Mouse (Mus musculus) liver, embryonic 11.5 days (tissue): ENCODE data around the gene Arid1b. TPM values are rescaled to one million over a fixed set of nuclear protein-coding genes. Genes with fewer than 3 reads are reported as not detected.

Source experiments
- ATAC-seq: fragments of 200-750 bp; cut with Nextera tagmentation; replicated peaks from 2 replicates; pipeline ENCODE4 v1.8.0; 2017; ENCODE audit warnings: moderate number of reproducible peaks, mild to moderate bottlenecking, moderate TSS enrichment, moderate library complexity; ENCODE audit not compliant: low FRiP score
- DNase-seq: peaks from one replicate; pipeline ENCODE4 v3.0.0-alpha.2; 2017; ENCODE audit warnings: low spot score
- H3K27ac ChIP-seq: fragments of 300-500 bp; sonication (generic); 2 replicates; pipeline ENCODE4 v1.5.1; 2014; ENCODE audit warnings: mild to moderate bottlenecking, low read depth, low read length, control low read depth
- H3K27me3 ChIP-seq: fragments of 300-500 bp; sonication (generic); replicated peaks from 2 replicates; pipeline ENCODE4 v1.6.1; 2014; ENCODE audit warnings: low read length, mixed read lengths; ENCODE audit not compliant: control insufficient read depth, insufficient read depth
- H3K36me3 ChIP-seq: fragments of 300-500 bp; sonication (generic); 2 replicates; pipeline ENCODE4 v1.6.1; 2014; ENCODE audit warnings: mild to moderate bottlenecking, low read length, moderate library complexity, mixed read lengths; ENCODE audit not compliant: control insufficient read depth, insufficient read depth
- H3K4me1 ChIP-seq: fragments of 300-500 bp; sonication (generic); replicated peaks from 2 replicates; pipeline ENCODE4 v1.6.1; 2014; ENCODE audit warnings: low read length, mixed read lengths; ENCODE audit not compliant: control insufficient read depth, insufficient read depth
- H3K4me2 ChIP-seq: fragments of 300-500 bp; sonication (generic); 2 replicates; pipeline ENCODE4 v1.6.1; 2014; ENCODE audit warnings: mild to moderate bottlenecking, control low read depth, moderate library complexity
- H3K4me3 ChIP-seq: fragments of 300-500 bp; sonication (generic); 2 replicates; pipeline ENCODE4 v1.5.1; 2014; ENCODE audit warnings: low read depth, low read length, control low read depth
- H3K9ac ChIP-seq: fragments of 300-500 bp; sonication (generic); 2 replicates; pipeline ENCODE4 v1.6.1; 2014; ENCODE audit warnings: low read depth, low read length, control low read depth
- H3K9me3 ChIP-seq: fragments of 300-500 bp; sonication (generic); 2 replicates; pipeline ENCODE4 v1.6.1; 2016; ENCODE audit warnings: low read length, inconsistent platforms, mixed read lengths; ENCODE audit not compliant: control insufficient read depth
- WGBS: fragments of 180-500 bp; shearing (Covaris S2); extraction: QIAGEN DNeasy Blood & Tissue Kit; methylation state at CpG from one replicate; pipeline ENCODE4 v1.1.7; 2014; 5-methylcytosine and 5-hydroxymethylcytosine counted together
- polyA plus RNA-seq: library from polyadenylated mRNA; unstranded; fragments of >200 nt; fragmentation: Nextera tagmentation; extraction: Ambion mirVana; gene quantifications from 2 replicates; pipeline ENCODE4 v1.2.1, GENCODE M21; 2014

Arid1b gene
- polyA plus RNA-seq, 1 experiment from 2014 or later: 9.1 TPM

DNA sequence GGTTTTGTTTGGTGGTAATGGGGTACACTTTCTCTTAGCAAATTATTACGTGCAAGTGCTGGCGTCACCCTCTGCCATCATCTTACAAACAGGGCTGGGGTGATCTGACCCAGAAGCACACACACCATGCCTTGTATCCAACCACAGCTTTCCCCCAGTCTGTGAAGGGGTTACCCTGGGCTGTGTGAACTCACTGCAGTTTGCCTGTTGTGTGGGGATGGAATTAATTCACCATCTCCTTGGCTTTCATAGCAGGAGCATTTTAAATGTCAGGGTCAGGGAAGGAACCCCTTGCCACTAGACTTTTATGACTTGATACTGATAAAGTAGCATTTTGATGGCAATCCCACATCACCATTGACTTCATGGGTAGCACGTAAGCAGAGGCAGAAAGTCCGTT is 102.9 kb downstream of the Arid1b start:
- Histone ChIP-seq H3K27me3 (no peaks in the 10 kb centered on the region), H3K27ac (no peak overlapping the region), H3K9ac (no peak overlapping the region), H3K9me3 (no peaks in the 10 kb centered on the region), H3K4me3 (no peak overlapping the region), H3K4me2 (no peak overlapping the region), H3K4me1 (peaks cover 48% of the 10 kb centered on the region), H3K36me3 (no peaks in the 10 kb centered on the region)
- no peak for DNase-seq
- 88% methylated on average over 4 of the region's 4 CpGs for WGBS
- ATAC-seq: no peak

DNA sequence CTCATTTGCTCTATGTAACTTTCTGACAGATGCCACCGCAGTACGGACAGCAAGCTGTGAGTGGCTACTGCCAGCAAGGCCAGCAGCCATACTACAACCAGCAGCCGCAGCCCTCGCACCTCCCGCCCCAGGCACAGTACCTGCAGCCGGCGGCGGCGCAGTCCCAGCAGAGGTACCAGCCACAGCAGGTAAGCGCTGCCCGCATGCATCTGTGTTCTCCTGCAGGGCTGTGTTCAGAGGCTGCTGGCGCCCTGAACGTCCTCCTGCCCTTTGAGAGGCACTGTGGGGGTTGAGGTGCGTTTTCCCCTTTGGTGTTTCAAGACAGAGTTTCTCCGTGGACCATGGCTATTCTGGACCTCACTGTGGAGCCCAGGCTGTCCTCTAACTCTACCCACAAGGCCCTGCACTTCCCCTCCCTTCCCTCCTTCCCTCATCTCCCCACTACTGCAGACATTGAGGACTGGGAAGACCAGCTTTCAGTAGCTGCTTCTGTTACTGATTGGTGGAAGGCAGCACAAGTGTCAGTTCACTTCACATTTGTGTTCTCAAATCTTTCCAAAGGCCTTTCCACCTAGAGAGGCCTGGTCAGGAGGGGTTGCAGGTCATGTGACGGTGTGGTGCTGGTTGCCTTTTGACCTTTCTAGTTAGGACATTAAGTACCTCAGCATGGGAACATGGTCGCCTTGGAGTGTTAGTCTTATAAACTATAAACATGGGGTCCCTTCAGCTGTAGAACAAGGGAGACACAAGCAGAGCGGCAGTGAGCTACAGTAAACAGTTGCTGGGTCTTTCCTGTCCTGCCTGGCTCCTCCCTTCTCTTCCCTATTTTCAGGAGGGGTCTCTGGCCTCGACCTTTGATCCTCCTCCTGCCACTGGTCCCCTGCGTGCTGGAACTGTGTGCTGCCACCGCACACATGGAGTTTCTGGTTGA is 103.7 kb downstream of the Arid1b start:
- no peak overlapping the region; the same call in 1 of the 2 replicates for H3K9ac ChIP-seq
- H3K27me3 ChIP-seq: no peaks in the 10 kb centered on the region
- peak overlapping the region; percentile 69 for H3K4me2 ChIP-seq

DNA sequence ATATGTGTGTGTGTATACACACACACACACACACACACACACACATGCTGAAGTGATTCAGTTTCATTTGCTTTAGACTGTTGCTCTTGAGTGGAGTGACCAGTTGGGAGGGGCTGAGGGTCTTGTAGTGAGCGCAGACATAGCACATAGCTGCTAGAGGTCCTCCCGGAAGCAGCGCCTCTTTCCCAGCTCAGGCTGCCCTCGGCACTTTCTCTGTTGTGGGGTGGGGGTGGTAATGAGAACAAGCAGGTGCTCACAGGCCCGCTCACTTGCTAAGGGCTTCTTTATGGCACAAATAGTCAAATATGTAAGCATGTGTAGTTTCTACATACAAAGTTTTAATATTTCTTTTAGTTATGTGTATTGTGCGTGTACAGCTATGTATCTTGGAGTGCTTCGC is 104.6 kb downstream of the Arid1b start:
- 36% methylated on average over 7 of the region's 7 CpGs for WGBS
- ATAC-seq (peak; percentile 57), DNase-seq (no peak)
- no peaks in the 10 kb centered on the region for H3K27me3 ChIP-seq
- H3K36me3 ChIP-seq: no peaks in the 10 kb centered on the region
- H3K9me3 ChIP-seq: no peaks in the 10 kb centered on the region
- peak overlapping the region; percentile 88 for H3K27ac ChIP-seq
- 0 out of 2 replicates have a peak overlapping the region, but pooled peaks have one; percentile 14 for H3K4me3 ChIP-seq
- H3K4me1 ChIP-seq: peaks cover 41% of the 10 kb centered on the region
- H3K4me2 ChIP-seq: peak overlapping the region; percentile 69
- H3K9ac ChIP-seq: peak overlapping the region; percentile 55

More for the DNA sequence above, 103.7 kb downstream of the Arid1b start:
- Histone ChIP-seq H3K27ac (peak overlapping the region; percentile 88), H3K4me3 (no peak overlapping the region), H3K36me3 (no peaks in the 10 kb centered on the region), H3K9me3 (no peaks in the 10 kb centered on the region), H3K4me1 (peaks cover 42% of the 10 kb centered on the region)
- 58% methylated on average over 21 of the region's 21 CpGs for WGBS
- ATAC-seq (no peak), DNase-seq (peak; percentile 31)

DNA sequence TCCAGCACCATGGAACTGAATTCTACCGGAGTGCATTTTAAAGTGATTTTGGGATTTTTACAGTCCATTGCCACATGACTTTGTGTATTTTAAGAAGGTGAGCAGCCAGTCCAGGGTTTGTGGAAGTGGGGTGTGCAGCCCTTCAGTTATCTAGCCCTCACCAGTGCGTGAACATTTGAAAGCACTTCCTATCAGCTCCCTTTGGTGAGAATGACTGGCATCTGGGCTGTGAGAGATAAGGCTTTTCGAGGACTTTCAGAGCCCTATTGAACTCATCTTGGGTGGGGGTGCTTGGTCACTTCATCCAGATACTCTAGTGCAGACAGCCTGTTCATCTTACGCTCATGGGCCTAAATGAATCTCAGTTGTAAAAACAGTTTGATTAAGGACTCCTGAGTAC is 105.1 kb downstream of the Arid1b start:
- H3K36me3 ChIP-seq: no peaks in the 10 kb centered on the region
- peak overlapping the region; percentile 88 for H3K27ac ChIP-seq
- peak overlapping the region; percentile 55 for H3K9ac ChIP-seq
- DNase-seq: peak; percentile 57
- H3K4me2 ChIP-seq: peak overlapping the region; percentile 69
- peak; percentile 97 for ATAC-seq
- no peaks in the 10 kb centered on the region for H3K27me3 ChIP-seq
- 0 out of 2 replicates have a peak overlapping the region, but pooled peaks have one; percentile 14 for H3K4me3 ChIP-seq
- peaks cover 44% of the 10 kb centered on the region for H3K4me1 ChIP-seq
- 21% methylated on average over 4 of the region's 4 CpGs for WGBS
- no peaks in the 10 kb centered on the region for H3K9me3 ChIP-seq

DNA sequence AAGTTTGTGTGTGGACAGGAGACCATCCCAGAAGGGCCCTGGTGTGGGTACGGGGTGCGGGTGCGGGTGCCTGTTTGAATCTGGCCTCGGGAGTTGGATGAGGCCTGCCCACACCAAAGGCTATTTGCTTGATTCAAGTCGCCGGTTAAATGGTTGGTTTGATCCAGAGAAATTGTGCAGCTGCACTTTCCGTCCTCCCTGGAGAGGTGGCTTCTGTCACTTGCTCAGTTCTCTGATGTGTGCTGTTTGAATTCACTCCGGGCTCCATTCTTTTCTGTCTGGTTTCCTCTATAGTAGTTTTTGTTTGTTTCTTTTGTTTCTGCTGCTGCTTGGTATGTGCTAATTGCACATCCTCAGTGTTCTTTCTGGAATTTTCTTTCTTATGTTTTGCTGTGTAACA is 107.0 kb downstream of the Arid1b start:
- ATAC-seq: no peak
- WGBS: 91% methylated on average over 8 of the region's 8 CpGs
- no peak overlapping the region for H3K27ac ChIP-seq
- no peaks in the 10 kb centered on the region for H3K27me3 ChIP-seq
- H3K4me3 ChIP-seq: no peak overlapping the region
- H3K9me3 ChIP-seq: no peaks in the 10 kb centered on the region
- H3K4me1 ChIP-seq: peaks cover 45% of the 10 kb centered on the region
- H3K36me3 ChIP-seq: no peaks in the 10 kb centered on the region
- no peak for DNase-seq
- no peak overlapping the region for H3K4me2 ChIP-seq
- H3K9ac ChIP-seq: no peak overlapping the region

DNA sequence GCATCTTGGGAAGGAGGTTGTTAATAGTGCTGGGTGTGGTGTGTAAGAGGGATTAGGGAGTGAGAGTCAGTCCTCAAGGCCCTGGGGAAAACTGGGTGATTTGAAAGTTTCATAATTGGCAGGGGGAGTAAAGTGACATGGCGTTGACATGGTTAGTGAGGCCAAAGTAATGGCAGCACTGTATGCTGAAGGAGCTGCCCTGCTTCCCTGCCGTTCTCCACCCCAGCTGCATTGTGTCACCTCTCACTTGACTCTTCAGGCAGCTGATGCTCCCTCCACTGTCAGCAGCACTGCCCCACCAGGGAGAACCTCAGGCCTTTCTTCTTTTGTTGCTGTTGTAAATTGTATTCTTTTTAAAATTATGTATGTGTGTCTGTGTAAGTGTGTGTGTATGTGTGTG is 107.8 kb downstream of the Arid1b start:
- Histone ChIP-seq H3K27ac (no peak overlapping the region), H3K4me2 (no peak overlapping the region), H3K27me3 (no peaks in the 10 kb centered on the region), H3K4me1 (peaks cover 50% of the 10 kb centered on the region), H3K9me3 (no peaks in the 10 kb centered on the region), H3K36me3 (no peaks in the 10 kb centered on the region), H3K4me3 (no peak overlapping the region), H3K9ac (no peak overlapping the region)
- WGBS: 73% methylated on average over 2 of the region's 2 CpGs
- ATAC-seq (no peak), DNase-seq (no peak)

DNA sequence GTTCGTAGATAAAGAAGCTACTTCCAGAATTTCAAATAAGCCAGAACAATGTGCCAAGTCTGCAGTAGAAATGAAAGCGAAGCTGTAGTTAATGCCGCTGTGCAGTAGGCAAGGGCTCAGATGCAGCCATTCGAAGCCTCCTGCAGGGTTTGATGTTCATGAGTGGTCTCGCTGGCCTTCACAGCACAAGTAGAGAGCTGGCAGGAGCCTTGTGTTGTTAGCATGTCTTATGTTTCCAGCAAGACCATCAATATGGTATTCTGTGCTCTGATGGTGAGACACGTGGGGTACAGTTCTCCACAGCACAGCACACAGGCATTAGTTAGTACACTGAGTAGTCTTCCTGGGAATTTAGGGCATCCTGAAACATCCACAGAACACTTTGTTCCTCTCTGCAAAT is 111.6 kb downstream of the Arid1b start:
- DNase-seq: no peak
- H3K9ac ChIP-seq: no peak overlapping the region
- H3K27me3 ChIP-seq: no peaks in the 10 kb centered on the region
- H3K4me2 ChIP-seq: no peak overlapping the region
- no peaks in the 10 kb centered on the region for H3K9me3 ChIP-seq
- H3K4me3 ChIP-seq: no peak overlapping the region
- no peak overlapping the region for H3K27ac ChIP-seq
- no peak for ATAC-seq
- H3K36me3 ChIP-seq: no peaks in the 10 kb centered on the region
- H3K4me1 ChIP-seq: peaks cover 47% of the 10 kb centered on the region
- 88% methylated on average over 6 of the region's 6 CpGs for WGBS

DNA sequence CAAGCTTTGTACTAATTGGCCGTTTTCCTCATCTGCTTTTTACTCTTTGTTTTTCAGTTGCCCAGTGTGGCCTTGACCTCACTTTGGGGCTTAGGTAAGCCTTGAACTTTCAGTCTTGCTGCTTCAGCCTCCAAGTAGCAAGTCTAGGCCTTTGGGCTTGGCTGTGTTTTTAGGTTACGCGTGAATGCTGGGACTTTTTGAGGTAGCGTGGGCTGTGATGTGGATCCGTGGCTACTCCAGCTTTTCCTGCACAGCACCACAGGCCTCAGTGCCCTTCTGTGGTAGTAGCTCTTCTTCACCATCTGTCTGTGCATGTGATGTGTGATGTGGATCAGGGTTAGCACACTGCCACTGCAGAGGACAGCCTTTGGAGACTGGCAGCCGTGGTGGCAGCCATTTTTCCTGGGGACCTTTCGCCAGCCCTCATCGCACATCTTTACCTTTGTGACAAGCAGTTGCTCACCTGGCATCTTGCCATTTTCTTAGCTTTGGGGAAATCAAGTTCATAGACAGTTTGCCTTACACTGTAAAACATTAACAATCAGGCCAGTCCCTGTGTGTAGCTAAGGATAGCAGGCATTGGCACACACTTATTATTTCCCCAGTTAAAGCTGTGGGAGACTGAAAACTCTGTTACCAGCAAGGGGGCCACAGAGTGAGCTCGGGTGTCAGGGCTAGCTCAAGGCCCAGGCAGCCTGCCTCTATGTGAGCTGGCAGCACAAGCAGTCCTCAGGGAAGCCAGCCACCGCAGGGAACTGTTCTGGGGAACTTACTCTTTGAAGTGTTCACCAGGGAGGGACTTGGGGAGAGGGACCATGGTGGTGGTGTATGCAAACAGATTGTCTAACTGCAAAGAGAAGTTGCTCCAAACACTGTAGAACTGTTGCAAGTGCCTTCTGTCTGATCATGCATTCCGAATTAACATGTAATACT is 112.4 kb downstream of the Arid1b start:
- Histone ChIP-seq H3K9ac (peak overlapping the region; percentile 25; the same call in 1 of the 2 replicates), H3K4me3 (no peak overlapping the region), H3K27ac (no peak overlapping the region), H3K4me1 (peaks cover 51% of the 10 kb centered on the region), H3K27me3 (no peaks in the 10 kb centered on the region), H3K36me3 (no peaks in the 10 kb centered on the region), H3K9me3 (no peaks in the 10 kb centered on the region), H3K4me2 (no peak overlapping the region)
- WGBS: 81% methylated on average over 11 of the region's 11 CpGs
- no peak for DNase-seq
- no peak for ATAC-seq
